Mouse (Mus musculus): ENCODE measurements around the gene Nkx1-1.

GRCm38 (mm10) chr5:33434141-33434780 is 485 bp upstream of the Nkx1-1 start:
- TF ChIP-seq EP300 (IDR thresholded peaks at IDR 0.05; ENCODE audit: insufficient read depth, low read depth, low read length) (no peak), POLR2A (IDR thresholded peaks at IDR 0.05; ENCODE audit: insufficient read depth, low read depth, low read length) (no peak), CTCF (IDR thresholded peaks at IDR 0.05) (no peak)
